Mouse (Mus musculus) neural tube, embryonic 10.5 days (tissue): ENCODE measurements at regions not wholly inside any gene's neighbourhood (a gene's known extent, or its start where the extent isn't known, plus 50 kb on each side); places are given as distances from the start of the nearest gene placed in this dataset.

Source experiments
- DNase-seq: peaks from one replicate; pipeline ENCODE4 v3.0.0-alpha.2; 2017; ENCODE audit warnings: low spot score; ENCODE audit errors: extremely low spot score

GRCm38 (mm10) chr4:12837097-12837426 lies 665.2 kb upstream of the Fam92a start:
- no peak for DNase-seq

GRCm38 (mm10) chr4:12836326-12837096 lies 664.7 kb upstream of the Fam92a start:
- DNase-seq, result no peak

DNA sequence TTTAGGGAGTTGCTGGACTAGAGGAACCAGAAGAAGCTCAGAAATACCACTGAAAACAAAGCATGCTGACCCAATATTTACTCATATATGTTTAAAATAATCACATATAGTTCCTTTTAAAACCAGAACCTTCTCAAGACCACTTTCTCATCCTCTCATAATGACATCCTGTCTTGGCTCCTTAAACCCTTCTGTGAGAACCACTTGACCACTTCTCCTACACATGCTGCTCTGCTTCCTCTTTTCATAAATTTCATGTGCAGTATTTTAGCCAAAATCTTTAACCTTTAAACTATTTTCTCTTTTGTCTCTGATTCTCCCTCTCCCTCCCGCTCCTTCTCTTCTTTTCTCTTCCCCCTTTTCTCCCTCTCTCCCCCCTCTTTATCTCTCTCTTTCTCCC lies 654.6 kb upstream of the Fam92a start:
- no peak for DNase-seq

GRCm38 (mm10) chr4:12814251-12814650 lies 642.4 kb upstream of the Fam92a start:
- no peak for DNase-seq

DNA sequence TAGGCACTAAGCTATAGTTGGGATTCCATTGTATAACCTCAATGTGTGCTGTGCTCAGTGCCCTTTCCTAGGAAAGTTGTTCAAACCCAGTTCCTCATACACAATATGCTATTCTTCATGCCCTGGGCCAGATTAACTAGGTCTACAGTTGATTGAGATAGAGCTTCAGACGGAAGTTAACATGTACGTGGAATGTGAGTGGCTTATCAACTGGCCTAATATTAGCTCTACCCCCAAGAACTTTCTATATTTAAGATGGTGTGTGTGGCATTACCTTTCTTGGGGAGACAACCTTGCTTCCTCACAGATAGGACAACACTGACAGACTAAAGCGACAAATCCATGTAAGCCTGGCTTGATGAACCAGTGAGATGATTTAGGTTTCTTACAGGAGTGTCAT lies 629.4 kb upstream of the Fam92a start:
- DNase-seq, result no peak

DNA sequence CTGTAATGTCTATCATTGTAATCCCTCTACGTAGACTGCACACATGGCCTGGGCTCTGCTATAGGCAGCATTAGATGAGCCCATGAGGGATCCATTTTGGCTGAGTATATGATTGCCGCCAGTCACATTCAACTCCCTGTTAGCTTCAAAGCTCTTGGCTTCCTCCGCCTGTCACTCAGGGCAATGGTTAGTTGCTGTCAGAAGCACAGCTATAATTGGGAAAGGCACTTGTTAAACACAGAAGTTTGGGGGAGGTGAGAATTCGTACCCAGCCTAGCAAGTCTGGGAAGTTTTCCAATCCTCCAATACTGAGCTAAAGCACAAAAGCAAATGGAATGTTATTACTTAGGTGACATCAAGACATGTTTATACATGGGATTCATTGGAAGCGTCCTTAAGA lies 627.7 kb upstream of the Fam92a start:
- DNase-seq, result no peak

DNA sequence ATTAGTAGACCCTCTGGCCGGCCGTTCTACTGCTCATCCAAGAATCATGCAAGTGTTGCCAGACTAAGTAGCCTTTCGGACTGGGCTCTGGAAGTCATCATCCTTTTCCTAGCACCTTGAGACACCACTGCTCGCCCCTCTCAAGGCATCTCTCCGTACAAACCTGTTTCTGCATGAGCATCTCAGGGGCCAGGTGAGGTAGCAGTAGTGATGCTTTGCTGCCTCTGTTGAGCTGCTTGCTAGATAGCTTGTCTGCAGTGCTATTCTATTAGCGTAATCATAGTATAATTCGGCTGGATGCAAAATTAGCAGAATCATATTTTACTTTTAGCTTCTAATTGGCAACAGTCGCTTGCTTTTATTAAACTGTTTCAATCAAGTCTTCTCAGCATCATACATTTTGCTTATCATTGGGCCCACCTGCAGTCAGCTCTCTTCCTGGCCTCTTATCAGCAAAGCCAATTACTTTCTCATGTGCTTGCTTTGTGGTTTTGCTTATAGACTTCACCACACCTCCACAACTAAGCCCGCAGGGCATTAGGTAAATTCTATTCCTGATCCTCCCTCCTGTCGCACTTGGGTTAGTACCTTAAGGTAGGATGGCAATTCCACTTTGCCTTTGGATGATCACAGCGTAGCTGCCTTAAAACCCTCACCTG lies 621.1 kb upstream of the Fam92a start:
- no peak for DNase-seq

GRCm38 (mm10) chr4:12791786-12792674 lies 620.2 kb upstream of the Fam92a start:
- DNase-seq, result no peak

- DNase-seq, result no peak
Measured at GRCm38 (mm10) chr4:12785840-12786239, 614.0 kb upstream of the Fam92a start.

DNA sequence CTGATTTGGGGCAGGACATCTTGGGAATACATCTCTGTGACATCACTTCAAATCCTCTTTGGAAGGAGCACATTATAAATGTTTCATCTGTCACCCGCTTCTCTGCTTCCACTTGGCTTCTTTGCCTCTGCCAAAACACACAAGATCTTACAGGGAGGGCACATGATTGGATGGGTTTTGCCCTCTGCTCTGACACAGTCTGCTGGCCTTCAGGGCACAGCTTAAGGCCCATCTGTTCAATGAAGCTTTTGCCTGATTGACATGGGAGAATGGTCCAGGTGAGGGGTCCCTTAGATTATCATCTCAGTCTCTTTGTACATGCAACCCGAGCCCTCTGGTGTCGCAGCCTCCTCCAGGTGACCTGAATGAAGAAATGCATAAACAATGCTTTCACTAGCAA lies 612.7 kb upstream of the Fam92a start:
- DNase-seq, result no peak

GRCm38 (mm10) chr4:12784068-12784467 lies 612.3 kb upstream of the Fam92a start:
- DNase-seq, result no peak

DNA sequence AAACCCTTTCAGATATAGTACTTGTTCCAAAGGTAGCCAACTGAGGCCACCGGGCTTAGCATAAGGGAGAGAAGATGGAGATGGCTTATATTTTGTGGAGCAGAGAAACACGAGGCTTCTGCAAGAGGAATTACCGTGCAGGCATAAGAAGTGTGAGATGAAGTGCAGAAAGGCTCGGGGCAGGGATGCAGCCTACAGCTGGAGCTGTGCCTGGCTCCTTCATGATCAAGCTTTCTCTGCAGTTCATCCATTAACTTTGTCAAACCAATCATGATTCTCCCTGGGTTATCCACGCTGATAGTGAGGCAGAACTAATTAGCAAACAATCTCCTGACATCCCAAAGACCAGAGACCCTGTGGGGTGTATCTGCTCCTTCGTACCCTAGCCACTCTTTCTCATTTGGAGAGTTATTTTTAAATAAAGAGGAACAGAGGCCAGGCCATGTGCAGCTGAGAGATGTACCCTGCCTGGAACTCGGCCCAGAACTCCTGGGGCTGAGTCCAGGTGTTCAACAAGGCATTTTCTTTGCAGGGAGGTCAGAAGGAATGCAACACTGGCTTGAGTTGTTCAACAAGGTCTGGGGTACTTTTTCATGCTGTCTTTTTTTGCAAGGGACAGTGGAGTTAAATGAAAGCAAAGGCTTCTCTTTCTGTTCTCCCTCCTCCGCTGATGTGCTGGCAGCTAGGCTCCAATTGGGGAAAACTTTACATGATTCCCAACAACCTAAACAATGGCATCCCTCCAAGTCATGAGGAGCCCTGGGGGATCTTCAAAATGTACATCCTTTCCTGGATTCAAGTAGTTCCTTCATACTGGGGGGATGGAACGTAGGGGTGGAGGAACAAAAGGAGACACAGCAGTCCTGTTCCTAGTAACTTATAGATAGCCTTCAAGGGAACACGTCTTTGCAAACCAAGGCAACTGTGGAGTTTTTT lies 610.4 kb upstream of the Fam92a start:
- DNase-seq, result no peak

DNA sequence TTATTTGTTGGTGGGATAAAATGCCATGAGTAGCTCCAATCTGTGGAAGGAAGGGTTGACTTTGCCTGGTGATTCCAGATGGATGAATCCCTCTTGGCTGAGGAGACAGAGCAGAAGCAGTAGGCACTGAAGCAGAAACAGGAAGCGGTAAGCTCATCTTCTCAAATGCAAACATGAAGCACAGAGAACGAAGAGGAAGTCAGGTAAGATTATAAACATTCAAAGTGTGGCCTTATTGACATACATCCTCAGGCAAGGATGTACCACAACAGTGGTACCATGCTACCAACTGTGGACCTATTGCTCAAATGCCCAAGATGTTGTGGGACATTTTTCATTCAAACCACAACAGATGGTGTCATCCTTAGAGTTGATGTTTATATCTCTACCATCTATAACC lies 608.4 kb upstream of the Fam92a start:
- DNase-seq, result no peak

- DNase-seq, result no peak
Measured at GRCm38 (mm10) chr4:12779211-12779610, 607.4 kb upstream of the Fam92a start.

- DNase-seq, result no peak
Measured at GRCm38 (mm10) chr4:12778163-12778562, 606.3 kb upstream of the Fam92a start.

GRCm38 (mm10) chr4:12776217-12776578 lies 604.4 kb upstream of the Fam92a start:
- no peak for DNase-seq

GRCm38 (mm10) chr4:12775524-12776216 lies 603.9 kb upstream of the Fam92a start:
- DNase-seq, result no peak

- DNase-seq, result no peak
Measured at GRCm38 (mm10) chr4:12775090-12775489, 603.3 kb upstream of the Fam92a start.

- no peak for DNase-seq
Measured at GRCm38 (mm10) chr4:12774671-12775070, 602.9 kb upstream of the Fam92a start.

GRCm38 (mm10) chr4:12773201-12773600 lies 601.4 kb upstream of the Fam92a start:
- DNase-seq, result no peak
